Comparison of ENCODE assay signal across 27 mouse cellular contexts in genomic region chr7:129137303-129137990, GRCm38 (mm10).
DNase-seq lines count a peak whose midpoint lies in the region; TF ChIP-seq lines count a peak whose summit lies in the region.
"Had no signal": no experiment of that assay in that cellular context is flagged by ENCODE, and none has a peak within 500 bp of the region (broad histone marks: within the 10 kb centered on the region; RNA-seq: fewer than 3 reads in every experiment).

No protein-coding gene starts in this region.

- no peak overlapping the region for H3K4me3 ChIP-seq in gastrocnemius, adult 2 months
- H3K4me3 ChIP-seq in left cerebral cortex, adult 2 months = no peak overlapping the region
- H3K4me3 ChIP-seq: forebrain, embryonic 15.5 days; heart, adult 2 months; heart, embryonic 12.5 days; hindbrain, embryonic 13.5 days; limb, embryonic 10.5 days; limb, embryonic 15.5 days had no signal

- no peak overlapping the region for H3K27ac ChIP-seq in gastrocnemius, adult 2 months
- H3K27ac ChIP-seq in left cerebral cortex, adult 2 months = no peak overlapping the region
- H3K27ac ChIP-seq: forebrain, embryonic 15.5 days; heart, adult 2 months; hindbrain, embryonic 13.5 days; limb, embryonic 10.5 days; limb, embryonic 15.5 days; liver, embryonic 14.5 days; macrophage had no signal

- intact Hi-C loops in gastrocnemius, adult 2 months (cut with DNase I) = no loop called here
- intact Hi-C loops in gastrocnemius, postnatal 14 days (cut with DNase I; ENCODE audit: low total_unique reads) = no loop called here
- intact Hi-C loops in left cerebral cortex, postnatal 25 days (cut with DNase I) = no loop called here
- intact Hi-C loops in left cerebral cortex, adult 2 months (cut with DNase I) = no loop called here

- no peak for TF ChIP-seq CTCF in gastrocnemius, adult 2 months (IDR thresholded peaks at IDR 0.05)
- no peak for TF ChIP-seq CTCF in left cerebral cortex, adult 2 months (IDR thresholded peaks at IDR 0.05)

- DNase-seq in gastrocnemius, adult 2 months = peak; percentile 17
- no peak for DNase-seq in gastrocnemius, postnatal 14 days
- peak; percentile 11 to 31 for DNase-seq in left cerebral cortex, postnatal 25 days (ENCODE audit: low spot score in 2 of 2)
- DNase-seq in left cerebral cortex, adult 2 months (ENCODE audit: extremely low spot score in 1 of 2, low spot score in 2 of 2) = no peak
- DNase-seq in R1 (ENCODE audit: low read depth, low spot score) = peak; percentile 6
- DNase-seq in skeletal muscle tissue, adult 2 months (ENCODE audit: low read depth, low spot score) = peak; percentile 10
- DNase-seq in embryo, embryonic 10.5 days (ENCODE audit: low spot score) = no peak
- DNase-seq: adrenal gland, postnatal 25 days; B cell, adult 2 months; cerebellum, adult 2 months; cerebellum, postnatal 14 days; gastrocnemius, postnatal 25 days; heart, adult 2 months; heart, postnatal 4 days; kidney, adult 9 months; kidney, postnatal 10 days; lung, adult 2 months; lung, postnatal 10 days; midbrain, embryonic 14.5 days; thymus, postnatal 4 days had no signal

Comparison
In these comparisons a context has a peak if more than half of its experiments do, and no peak if none do; other contexts are left out.
1. DNase-seq: peak in gastrocnemius, adult 2 months (single experiment), left cerebral cortex, postnatal 25 days (2 of 2), R1 (single experiment) and skeletal muscle tissue, adult 2 months (single experiment); none in gastrocnemius, postnatal 14 days (single experiment), left cerebral cortex, adult 2 months (0 of 2) and embryo, embryonic 10.5 days (single experiment).